Mouse (Mus musculus): ENCODE results near the gene Hoxa13. TPM values are rescaled to one million over a fixed set of nuclear protein-coding genes. Genes with fewer than 3 reads are reported as not detected.

Hoxa13 gene
- total RNA-seq, 2 experiments from 2014 or later, result not detected

- intact Hi-C loops (cut with DNase I), result loop anchor here (5.0 kb wide), 2 partner anchors 454 to 564 kb away; no protein-coding TSS in a partner anchor
- DNase-seq, result no peak
Observed at GRCm38 (mm10) chr6:52272766-52273655, 12.3 kb upstream of the Hoxa13 start.

DNA sequence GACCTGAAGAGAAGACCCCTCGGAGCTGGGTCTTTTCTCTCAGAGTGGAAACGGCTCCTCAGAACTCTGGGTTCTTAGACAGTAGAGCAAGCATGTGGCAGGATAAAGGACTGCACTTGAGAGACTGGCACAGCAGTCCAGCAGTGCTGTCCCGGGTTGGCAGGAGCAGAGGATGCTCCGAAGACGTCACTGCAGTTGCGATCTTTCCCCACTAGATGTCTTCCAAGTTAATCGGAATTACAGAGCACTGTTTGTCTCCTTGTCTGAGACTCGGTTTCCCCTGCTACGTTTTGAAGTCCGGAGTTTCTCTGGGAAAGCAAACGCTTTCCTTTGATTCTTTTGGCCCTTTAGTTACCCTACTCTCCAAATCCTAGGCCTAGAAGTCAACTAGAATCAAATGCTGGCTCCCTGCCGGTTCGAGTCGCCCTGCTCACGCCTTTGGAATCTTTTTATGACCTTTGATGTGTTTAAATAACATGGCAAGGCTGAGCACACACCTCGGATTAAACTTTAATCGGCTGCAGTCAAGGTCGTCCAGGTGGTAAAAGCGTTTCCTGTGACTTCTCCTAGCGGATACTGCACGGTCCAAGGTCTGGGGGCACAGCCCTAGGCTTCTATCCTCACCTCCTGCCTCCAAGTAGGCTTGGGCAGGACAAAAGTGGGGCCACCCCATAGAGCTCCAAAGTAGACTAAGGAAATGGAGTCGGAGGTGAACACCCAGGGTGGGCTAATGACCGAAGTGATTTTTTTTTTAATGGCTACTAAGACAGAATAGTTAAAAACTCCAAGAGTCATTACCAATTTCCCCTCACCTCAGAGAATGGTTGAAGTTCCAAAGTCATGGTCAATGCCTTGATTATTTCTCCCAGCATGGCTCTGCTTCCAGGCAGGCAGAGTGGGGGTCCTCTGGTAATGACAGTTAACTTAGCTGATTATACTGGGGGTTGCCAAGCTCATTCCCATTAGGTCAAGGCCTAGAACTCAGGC is 10.1 kb upstream of the Hoxa13 start:
- peak in 1 of 2 experiments; percentile 76 for DNase-seq
- intact Hi-C loops (cut with DNase I), result loop anchor here (1.0 to 5.0 kb wide), 3 partner anchors 307 to 567 kb away; no protein-coding TSS in a partner anchor

GRCm38 (mm10) chr6:52268756-52269155 is 8.1 kb upstream of the Hoxa13 start:
- intact Hi-C loops (cut with DNase I), result loop anchor here (10.0 kb wide), 1 partner anchor 46 kb away; the partner anchor contains the start of gene Evx1
- no peak for DNase-seq

GRCm38 (mm10) chr6:52268341-52268740 is 7.7 kb upstream of the Hoxa13 start:
- DNase-seq, result no peak
- intact Hi-C loops (cut with DNase I), result loop anchor here (10.0 kb wide), 1 partner anchor 46 kb away; the partner anchor contains the start of gene Evx1

GRCm38 (mm10) chr6:52267691-52268090 is 7.0 kb upstream of the Hoxa13 start:
- DNase-seq, result no peak
- intact Hi-C loops (cut with DNase I), result loop anchor here (10.0 kb wide), 1 partner anchor 47 kb away; the partner anchor contains the start of gene Evx1

- DNase-seq, result no peak
- intact Hi-C loops (cut with DNase I), result loop anchor here (10.0 kb wide), 1 partner anchor 48 kb away; the partner anchor contains the start of gene Evx1
Observed at GRCm38 (mm10) chr6:52267221-52267620, 6.5 kb upstream of the Hoxa13 start.

DNA sequence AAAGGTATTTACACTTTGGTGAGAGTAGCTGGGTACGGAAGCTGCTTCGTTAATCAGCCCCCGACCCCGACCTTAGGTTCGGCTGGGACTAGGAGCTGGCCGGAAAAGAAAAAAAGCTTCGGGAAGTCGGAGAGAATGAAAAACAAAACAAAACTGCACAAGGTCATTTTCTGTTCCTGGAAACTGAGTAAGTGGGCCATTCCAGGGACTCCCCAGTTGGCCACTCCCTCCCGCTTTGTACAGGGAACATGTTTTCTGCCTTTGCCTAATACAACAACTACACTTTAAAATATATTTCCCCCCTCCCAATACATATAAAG is 5.9 kb upstream of the Hoxa13 start:
- intact Hi-C loops (cut with DNase I), result loop anchor here (10.0 kb wide), 1 partner anchor 48 kb away; the partner anchor contains the start of gene Evx1

GRCm38 (mm10) chr6:52265913-52266665 is 5.4 kb upstream of the Hoxa13 start:
- DNase-seq, result no peak
- intact Hi-C loops (cut with DNase I), result loop anchor here (10.0 kb wide), 1 partner anchor 49 kb away; the partner anchor contains the start of gene Evx1

More for the DNA sequence above, 5.9 kb upstream of the Hoxa13 start:
- DNase-seq, result no peak

DNA sequence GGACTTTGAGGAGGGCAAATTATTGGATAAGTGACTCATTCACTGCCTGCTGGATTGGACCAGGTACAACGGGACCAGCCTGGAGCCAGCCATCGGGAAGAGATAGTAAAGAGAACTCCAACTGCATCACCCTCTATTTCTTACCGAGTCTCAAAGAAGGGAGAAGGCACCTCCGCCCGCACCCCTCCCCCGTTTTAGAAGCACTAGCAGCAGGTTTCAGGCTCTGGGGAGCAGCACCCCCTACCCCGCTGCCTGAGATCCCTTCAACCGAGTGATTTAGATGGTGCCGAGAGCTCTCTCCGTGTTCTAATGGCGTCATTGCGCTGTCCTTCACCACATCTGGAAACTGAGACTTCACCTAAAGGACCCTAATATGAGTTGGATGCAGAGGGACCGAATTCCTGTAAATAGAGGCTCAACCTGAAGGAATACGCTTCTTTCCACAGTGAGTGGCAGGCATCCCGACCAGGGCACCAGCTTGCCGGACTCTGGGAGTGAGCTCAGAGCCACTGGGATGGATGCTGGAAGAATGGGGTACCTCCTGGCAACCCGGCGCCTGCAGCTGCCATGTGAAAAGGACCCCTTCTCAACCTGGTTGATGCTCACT is 4.7 kb upstream of the Hoxa13 start:
- no peak for DNase-seq
- intact Hi-C loops (cut with DNase I), result loop anchor here (10.0 kb wide), 1 partner anchor 49 kb away; the partner anchor contains the start of gene Evx1

GRCm38 (mm10) chr6:52264106-52264790 is 3.6 kb upstream of the Hoxa13 start:
- intact Hi-C loops (cut with DNase I), result loop anchor here (10.0 kb wide), 1 partner anchor 51 kb away; the partner anchor contains the start of gene Evx1
- DNase-seq, result no peak

DNA sequence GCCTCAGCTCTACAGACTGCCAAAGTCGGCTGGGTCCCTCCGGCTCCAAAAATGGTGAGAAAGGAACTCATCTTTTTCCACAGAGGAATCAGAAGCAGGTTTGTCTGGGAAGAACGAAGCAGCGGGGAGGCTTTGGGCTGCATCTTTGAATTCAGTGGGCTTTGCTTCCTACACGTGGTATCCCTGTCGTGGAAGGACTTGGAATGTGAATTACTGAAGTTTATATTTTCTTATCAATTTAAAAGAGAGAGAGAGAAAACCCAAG is 2.6 kb upstream of the Hoxa13 start:
- no peak for DNase-seq
- intact Hi-C loops (cut with DNase I), result loop anchor here (10.0 kb wide), 1 partner anchor 52 kb away; the partner anchor contains the start of gene Evx1

DNA sequence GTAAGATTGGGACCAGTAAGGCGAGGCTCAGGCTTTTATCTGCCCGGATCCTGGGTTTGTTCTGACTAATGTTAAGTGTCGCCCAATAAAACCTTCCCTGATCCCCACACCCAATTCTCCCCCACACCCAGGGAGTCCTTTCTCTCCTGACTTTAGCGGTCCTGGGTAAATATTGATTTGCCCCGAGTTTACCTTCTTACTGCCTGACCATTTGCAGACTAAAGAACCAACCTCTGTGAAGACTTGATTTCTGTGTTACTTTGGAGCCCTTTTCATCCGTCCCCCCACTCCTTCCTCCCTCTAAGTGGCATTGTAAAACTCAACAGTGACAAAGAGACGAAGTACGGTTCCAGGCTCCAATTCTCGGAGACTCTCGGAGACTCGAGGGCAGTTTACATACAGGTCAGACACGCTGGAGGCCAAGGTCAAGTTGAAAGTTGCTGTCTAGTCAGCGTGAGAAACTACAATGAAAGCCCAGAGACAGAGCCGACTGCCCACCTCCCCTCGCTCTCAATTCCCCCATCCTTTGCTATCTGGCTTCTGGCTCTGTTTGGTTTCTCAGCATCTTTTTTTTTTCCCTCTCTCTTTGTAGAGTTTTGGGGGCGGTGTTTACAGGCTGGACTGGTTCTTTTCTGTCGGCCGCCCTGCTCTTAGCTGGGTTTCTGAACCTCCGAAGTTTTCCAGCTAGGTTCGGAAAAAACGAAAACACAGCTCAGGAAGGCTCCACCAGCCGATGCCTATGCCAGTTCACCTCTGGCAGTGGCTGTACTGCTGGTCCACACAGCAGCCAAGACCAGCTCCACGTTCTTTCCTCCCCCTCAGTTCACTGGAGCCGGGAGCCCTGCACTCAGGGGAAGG is 2.0 kb upstream of the Hoxa13 start:
- intact Hi-C loops (cut with DNase I), result loop anchor here (10.0 kb wide), 1 partner anchor 52 kb away; the partner anchor contains the start of gene Evx1

GRCm38 (mm10) chr6:52261751-52262462 is 1.2 kb upstream of the Hoxa13 start:
- peak in 1 of 2 experiments; percentile 25 for DNase-seq
- intact Hi-C loops (cut with DNase I), result loop anchor here (10.0 kb wide), 1 partner anchor 53 kb away; the partner anchor contains the start of gene Evx1

More for the DNA sequence above, 2.0 kb upstream of the Hoxa13 start:
- peak in 1 of 2 experiments; percentile 19 for DNase-seq

DNA sequence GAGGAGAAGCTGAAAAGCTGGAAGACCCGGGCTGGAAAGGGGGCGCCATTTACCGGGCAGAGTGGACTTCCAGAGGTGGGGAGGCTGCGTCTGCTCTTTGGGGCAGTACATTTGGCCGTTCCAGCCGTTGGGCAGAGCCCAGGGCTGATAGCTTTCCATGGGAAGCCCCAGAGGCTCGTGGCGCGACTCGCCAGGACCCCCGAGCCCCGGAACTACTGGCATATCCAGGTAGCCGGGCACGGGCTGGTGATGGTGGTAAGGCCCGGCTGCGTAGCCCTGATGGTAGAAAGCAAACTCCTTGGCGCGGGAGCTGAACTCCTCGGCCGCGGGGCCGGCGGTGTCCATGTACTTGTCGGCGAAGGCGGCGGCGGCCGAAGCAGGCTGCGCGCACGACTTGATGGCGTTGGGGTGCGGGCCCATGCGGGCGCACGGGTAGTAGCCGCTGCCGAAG is 844 bp downstream of the Hoxa13 start:
- intact Hi-C loops (cut with DNase I), result loop anchor here (2.0 to 10.0 kb wide), 3 partner anchors 55 to 707 kb away; partner anchors contain the start of gene Evx1
- no peak for DNase-seq

DNA sequence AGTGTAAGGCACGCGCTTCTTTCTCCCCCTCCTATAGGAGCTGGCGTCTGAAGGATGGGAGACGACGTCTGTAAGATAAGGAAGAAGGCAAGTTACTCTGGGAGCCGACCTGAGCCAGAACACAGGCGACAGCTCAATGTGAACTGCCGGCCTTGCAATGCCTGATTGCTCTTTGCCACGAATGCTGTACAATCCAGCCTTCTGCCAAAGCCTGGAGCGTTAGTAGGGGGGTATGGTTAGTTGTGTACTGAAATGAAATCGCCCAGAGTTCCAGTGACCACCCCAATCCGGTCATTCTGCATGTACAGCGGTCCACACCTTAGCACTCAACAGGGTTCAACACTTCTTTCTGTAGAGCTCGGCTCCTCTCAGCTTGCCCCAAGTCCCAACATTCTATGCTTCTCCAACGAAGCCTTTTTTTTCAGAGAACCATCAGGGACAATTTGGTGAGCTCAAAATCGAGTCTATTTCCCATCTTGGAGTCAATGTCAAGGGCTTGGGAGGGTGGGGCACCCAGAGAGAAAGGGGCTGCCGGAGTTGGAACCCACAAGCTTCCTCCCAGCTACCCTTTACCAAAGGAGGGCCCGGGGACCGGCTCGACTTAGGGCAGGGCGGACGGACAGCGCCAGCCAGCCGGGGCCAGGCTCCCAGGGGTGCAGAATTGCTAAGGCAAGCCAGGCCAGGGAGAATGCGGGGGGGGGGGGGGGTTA is 1.4 kb downstream of the Hoxa13 start:
- DNase-seq, result peak in 1 of 2 experiments; percentile 35
- intact Hi-C loops (cut with DNase I), result loop anchor here (2.0 to 5.0 kb wide), 2 partner anchors 466 to 708 kb away; no protein-coding TSS in a partner anchor

GRCm38 (mm10) chr6:52256956-52257355 is 3.7 kb downstream of the Hoxa13 start:
- peak; percentile 87 to 92 for DNase-seq
- intact Hi-C loops (cut with DNase I), result loop anchor here (1.0 to 5.0 kb wide), 3 partner anchors 583 to 710 kb away; no protein-coding TSS in a partner anchor
